Mouse (Mus musculus): Measurements from ENCODE around the gene Srrm4. TPM values are rescaled to one million over a fixed set of nuclear protein-coding genes. Genes with fewer than 3 reads are reported as not detected.

Gene Srrm4
- polyA plus RNA-seq, 1 experiment from 2014 or later = 0.47 TPM

DNA sequence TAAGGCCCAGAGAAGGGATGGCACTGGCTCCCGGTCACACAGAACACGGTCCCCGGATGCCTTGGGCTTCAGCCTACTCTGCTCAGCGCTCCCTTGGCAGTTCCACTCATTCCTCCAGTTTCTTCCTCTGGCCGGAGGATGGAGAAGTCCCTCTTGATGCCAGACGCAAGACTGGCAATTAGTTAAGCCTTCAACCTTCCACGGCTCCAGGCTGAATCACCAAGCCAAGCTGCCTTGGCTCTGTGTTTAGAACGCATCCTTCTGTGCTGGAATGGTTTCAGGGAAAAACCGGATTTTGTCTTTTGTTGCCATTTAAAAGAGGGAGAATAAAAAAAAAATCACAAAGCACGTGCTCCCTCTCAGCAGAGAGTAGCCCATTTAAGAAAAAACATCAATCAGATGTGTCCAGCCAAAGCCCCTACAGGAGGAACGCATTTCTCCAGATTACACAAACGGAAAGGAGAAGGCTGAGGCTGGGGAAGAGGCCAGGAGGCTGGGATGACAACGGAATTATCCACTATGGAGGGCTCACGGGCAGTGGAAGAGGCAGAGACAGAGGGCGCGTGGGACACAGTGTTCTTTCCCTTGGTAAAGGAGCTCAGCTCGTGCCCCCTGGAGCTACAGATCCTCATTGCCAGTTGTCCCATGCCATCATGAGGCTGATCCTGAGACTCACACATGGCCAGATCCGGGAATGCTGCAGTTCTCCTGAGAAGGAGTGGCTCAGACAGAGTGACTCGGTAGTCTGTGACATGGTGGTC, 92.6 kb downstream of the Srrm4 start:
- Histone ChIP-seq H3K9ac (ENCODE audit: low read depth, low read length) (no peak overlapping the region), H3K4me3 (ENCODE audit: low read depth, low read length) (no peak overlapping the region), H3K27ac (ENCODE audit: low read length) (no peak overlapping the region), H3K27me3 (ENCODE audit: control insufficient read depth, insufficient read depth, low read depth, low read length) (no peaks in the 10 kb centered on the region), H3K4me2 (ENCODE audit: low read depth, low read length) (no peak overlapping the region), H3K36me3 (ENCODE audit: control insufficient read depth, insufficient read depth) (no peaks in the 10 kb centered on the region), H3K9me3 (replicated peaks; ENCODE audit: control insufficient read depth, low read length) (no peaks in the 10 kb centered on the region), H3K4me1 (ENCODE audit: control insufficient read depth, low read depth, low read length) (no peaks in the 10 kb centered on the region)
- ATAC-seq (ENCODE audit: low read depth) = no peak
- 66% methylated on average over 19 of the region's 19 CpGs for WGBS (ENCODE audit: insufficient replicate concordance)

GRCm38 (mm10) chr5:116497866-116498265, 93.8 kb downstream of the Srrm4 start:
- no peak overlapping the region for H3K9ac ChIP-seq (ENCODE audit: low read depth, low read length)
- H3K36me3 ChIP-seq (ENCODE audit: control insufficient read depth, insufficient read depth) = no peaks in the 10 kb centered on the region
- no peaks in the 10 kb centered on the region for H3K9me3 ChIP-seq (replicated peaks; ENCODE audit: control insufficient read depth, low read length)
- H3K4me3 ChIP-seq (ENCODE audit: low read depth, low read length) = no peak overlapping the region
- 53% methylated on average over 5 of the region's 5 CpGs for WGBS (ENCODE audit: insufficient replicate concordance)
- H3K4me1 ChIP-seq (ENCODE audit: control insufficient read depth, low read depth, low read length) = no peaks in the 10 kb centered on the region
- H3K27ac ChIP-seq (ENCODE audit: low read length) = no peak overlapping the region
- no peak overlapping the region for H3K4me2 ChIP-seq (ENCODE audit: low read depth, low read length)
- ATAC-seq (ENCODE audit: low read depth) = no peak
- H3K27me3 ChIP-seq (ENCODE audit: control insufficient read depth, insufficient read depth, low read depth, low read length) = no peaks in the 10 kb centered on the region

- ATAC-seq (ENCODE audit: low read depth) = no peak
- no peak overlapping the region for H3K4me3 ChIP-seq (ENCODE audit: low read depth, low read length)
- WGBS (ENCODE audit: insufficient replicate concordance) = 23% methylated on average over 7 of the region's 7 CpGs
- H3K9ac ChIP-seq (ENCODE audit: low read depth, low read length) = no peak overlapping the region
- no peaks in the 10 kb centered on the region for H3K4me1 ChIP-seq (ENCODE audit: control insufficient read depth, low read depth, low read length)
- no peak overlapping the region for H3K4me2 ChIP-seq (ENCODE audit: low read depth, low read length)
- H3K27me3 ChIP-seq (ENCODE audit: control insufficient read depth, insufficient read depth, low read depth, low read length) = no peaks in the 10 kb centered on the region
- no peak overlapping the region for H3K27ac ChIP-seq (ENCODE audit: low read length)
- no peaks in the 10 kb centered on the region for H3K9me3 ChIP-seq (replicated peaks; ENCODE audit: control insufficient read depth, low read length)
- H3K36me3 ChIP-seq (ENCODE audit: control insufficient read depth, insufficient read depth) = no peaks in the 10 kb centered on the region
These were observed 94.4 kb downstream of the Srrm4 start for GRCm38 (mm10) chr5:116497205-116497604.

DNA sequence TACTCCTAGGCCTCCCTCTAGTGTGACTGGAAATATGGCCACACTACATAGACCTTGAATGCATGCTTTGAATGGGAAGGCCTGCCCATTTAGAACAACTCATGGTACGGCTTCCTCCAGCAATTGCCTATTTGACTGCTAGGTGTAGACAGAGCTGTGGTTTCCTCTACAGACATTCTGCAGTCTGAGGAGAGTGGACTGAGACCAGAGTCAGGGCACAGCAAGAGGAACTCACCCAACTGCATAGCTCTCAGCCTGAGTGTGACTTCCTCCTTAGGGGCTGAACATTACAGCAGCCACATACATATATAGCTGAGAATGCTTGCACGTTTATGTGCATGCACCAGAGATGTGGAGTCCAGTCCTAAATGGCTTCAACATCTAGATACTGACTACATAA, 94.9 kb downstream of the Srrm4 start:
- no peak overlapping the region for H3K4me3 ChIP-seq (ENCODE audit: low read depth, low read length)
- no peak for ATAC-seq (ENCODE audit: low read depth)
- H3K27me3 ChIP-seq (ENCODE audit: control insufficient read depth, insufficient read depth, low read depth, low read length) = no peaks in the 10 kb centered on the region
- no peaks in the 10 kb centered on the region for H3K4me1 ChIP-seq (ENCODE audit: control insufficient read depth, low read depth, low read length)
- no peaks in the 10 kb centered on the region for H3K9me3 ChIP-seq (replicated peaks; ENCODE audit: control insufficient read depth, low read length)
- WGBS (ENCODE audit: insufficient replicate concordance) = 9% methylated on average over 2 of the region's 2 CpGs
- H3K36me3 ChIP-seq (ENCODE audit: control insufficient read depth, insufficient read depth) = no peaks in the 10 kb centered on the region
- no peak overlapping the region for H3K4me2 ChIP-seq (ENCODE audit: low read depth, low read length)
- H3K27ac ChIP-seq (ENCODE audit: low read length) = no peak overlapping the region
- H3K9ac ChIP-seq (ENCODE audit: low read depth, low read length) = no peak overlapping the region

GRCm38 (mm10) chr5:116495466-116495865, 96.2 kb downstream of the Srrm4 start:
- WGBS (ENCODE audit: insufficient replicate concordance) = 55% methylated on average over 9 of the region's 9 CpGs
- no peaks in the 10 kb centered on the region for H3K4me1 ChIP-seq (ENCODE audit: control insufficient read depth, low read depth, low read length)
- H3K4me3 ChIP-seq (ENCODE audit: low read depth, low read length) = no peak overlapping the region
- no peaks in the 10 kb centered on the region for H3K36me3 ChIP-seq (ENCODE audit: control insufficient read depth, insufficient read depth)
- H3K27ac ChIP-seq (ENCODE audit: low read length) = no peak overlapping the region
- H3K4me2 ChIP-seq (ENCODE audit: low read depth, low read length) = no peak overlapping the region
- ATAC-seq (ENCODE audit: low read depth) = no peak
- no peaks in the 10 kb centered on the region for H3K27me3 ChIP-seq (ENCODE audit: control insufficient read depth, insufficient read depth, low read depth, low read length)
- H3K9me3 ChIP-seq (replicated peaks; ENCODE audit: control insufficient read depth, low read length) = no peaks in the 10 kb centered on the region
- no peak overlapping the region for H3K9ac ChIP-seq (ENCODE audit: low read depth, low read length)

- H3K9ac ChIP-seq (ENCODE audit: low read depth, low read length) = no peak overlapping the region
- no peak overlapping the region for H3K4me3 ChIP-seq (ENCODE audit: low read depth, low read length)
- H3K27me3 ChIP-seq (ENCODE audit: control insufficient read depth, insufficient read depth, low read depth, low read length) = no peaks in the 10 kb centered on the region
- no peak overlapping the region for H3K4me2 ChIP-seq (ENCODE audit: low read depth, low read length)
- 25% methylated on average over 7 of the region's 7 CpGs for WGBS (ENCODE audit: insufficient replicate concordance)
- no peak overlapping the region for H3K27ac ChIP-seq (ENCODE audit: low read length)
- no peaks in the 10 kb centered on the region for H3K9me3 ChIP-seq (replicated peaks; ENCODE audit: control insufficient read depth, low read length)
- ATAC-seq (ENCODE audit: low read depth) = no peak
- no peaks in the 10 kb centered on the region for H3K4me1 ChIP-seq (ENCODE audit: control insufficient read depth, low read depth, low read length)
- H3K36me3 ChIP-seq (ENCODE audit: control insufficient read depth, insufficient read depth) = no peaks in the 10 kb centered on the region
These were observed 97.2 kb downstream of the Srrm4 start for GRCm38 (mm10) chr5:116494377-116494776.

DNA sequence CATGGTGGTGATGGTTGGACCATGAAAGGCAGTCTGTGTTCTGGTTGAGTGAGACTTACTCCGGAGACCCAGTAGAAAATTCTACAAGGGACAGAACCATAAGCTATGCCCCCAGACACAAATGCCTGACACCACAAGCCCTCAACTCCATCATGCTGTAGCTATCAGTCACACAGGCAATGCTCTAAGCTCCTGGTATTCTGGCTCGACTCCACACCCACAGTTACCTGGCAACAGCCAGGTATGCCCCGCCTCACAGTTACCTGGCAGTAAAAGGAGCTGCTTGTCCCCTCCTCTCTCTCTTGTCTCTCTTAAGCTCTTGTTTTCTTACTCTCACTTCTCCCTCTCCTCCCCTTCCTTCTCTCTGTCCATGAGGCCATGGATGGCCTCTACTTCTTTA, 98.9 kb downstream of the Srrm4 start:
- no peak for ATAC-seq (ENCODE audit: low read depth)
- Histone ChIP-seq H3K4me3 (ENCODE audit: low read depth, low read length) (no peak overlapping the region), H3K4me2 (ENCODE audit: low read depth, low read length) (no peak overlapping the region), H3K36me3 (ENCODE audit: control insufficient read depth, insufficient read depth) (no peaks in the 10 kb centered on the region), H3K27ac (ENCODE audit: low read length) (no peak overlapping the region), H3K9ac (ENCODE audit: low read depth, low read length) (no peak overlapping the region), H3K4me1 (ENCODE audit: control insufficient read depth, low read depth, low read length) (no peaks in the 10 kb centered on the region), H3K27me3 (ENCODE audit: control insufficient read depth, insufficient read depth, low read depth, low read length) (no peaks in the 10 kb centered on the region), H3K9me3 (replicated peaks; ENCODE audit: control insufficient read depth, low read length) (no peaks in the 10 kb centered on the region)
- 71% methylated on average over 3 of the region's 3 CpGs for WGBS (ENCODE audit: insufficient replicate concordance)

- Histone ChIP-seq H3K9me3 (replicated peaks; ENCODE audit: control insufficient read depth, low read length) (no peaks in the 10 kb centered on the region), H3K4me1 (ENCODE audit: control insufficient read depth, low read depth, low read length) (no peaks in the 10 kb centered on the region), H3K4me2 (ENCODE audit: low read depth, low read length) (no peak overlapping the region), H3K27ac (ENCODE audit: low read length) (no peak overlapping the region), H3K36me3 (ENCODE audit: control insufficient read depth, insufficient read depth) (no peaks in the 10 kb centered on the region), H3K27me3 (ENCODE audit: control insufficient read depth, insufficient read depth, low read depth, low read length) (no peaks in the 10 kb centered on the region), H3K4me3 (ENCODE audit: low read depth, low read length) (no peak overlapping the region), H3K9ac (ENCODE audit: low read depth, low read length) (no peak overlapping the region)
- 62% methylated on average over 12 of the region's 12 CpGs for WGBS (ENCODE audit: insufficient replicate concordance)
- ATAC-seq (ENCODE audit: low read depth) = no peak
These were observed 99.7 kb downstream of the Srrm4 start for GRCm38 (mm10) chr5:116491794-116492420.

GRCm38 (mm10) chr5:116490826-116491225, 100.8 kb downstream of the Srrm4 start:
- Histone ChIP-seq H3K4me2 (ENCODE audit: low read depth, low read length) (no peak overlapping the region), H3K4me3 (ENCODE audit: low read depth, low read length) (no peak overlapping the region), H3K9ac (ENCODE audit: low read depth, low read length) (no peak overlapping the region), H3K4me1 (ENCODE audit: control insufficient read depth, low read depth, low read length) (no peaks in the 10 kb centered on the region), H3K27me3 (ENCODE audit: control insufficient read depth, insufficient read depth, low read depth, low read length) (no peaks in the 10 kb centered on the region), H3K9me3 (replicated peaks; ENCODE audit: control insufficient read depth, low read length) (no peaks in the 10 kb centered on the region), H3K27ac (ENCODE audit: low read length) (no peak overlapping the region), H3K36me3 (ENCODE audit: control insufficient read depth, insufficient read depth) (no peaks in the 10 kb centered on the region)
- 49% methylated on average over 5 of the region's 5 CpGs for WGBS (ENCODE audit: insufficient replicate concordance)
- no peak for ATAC-seq (ENCODE audit: low read depth)

Data from liver, embryonic 16.5 days (tissue).